Mouse (Mus musculus): ENCODE results near the gene Spsb2. TPM values are rescaled to one million over a fixed set of nuclear protein-coding genes. Genes with fewer than 3 reads are reported as not detected.

Spsb2 gene
- polyA plus RNA-seq, 1 experiment from 2014 or later, result 8.7 TPM

DNA sequence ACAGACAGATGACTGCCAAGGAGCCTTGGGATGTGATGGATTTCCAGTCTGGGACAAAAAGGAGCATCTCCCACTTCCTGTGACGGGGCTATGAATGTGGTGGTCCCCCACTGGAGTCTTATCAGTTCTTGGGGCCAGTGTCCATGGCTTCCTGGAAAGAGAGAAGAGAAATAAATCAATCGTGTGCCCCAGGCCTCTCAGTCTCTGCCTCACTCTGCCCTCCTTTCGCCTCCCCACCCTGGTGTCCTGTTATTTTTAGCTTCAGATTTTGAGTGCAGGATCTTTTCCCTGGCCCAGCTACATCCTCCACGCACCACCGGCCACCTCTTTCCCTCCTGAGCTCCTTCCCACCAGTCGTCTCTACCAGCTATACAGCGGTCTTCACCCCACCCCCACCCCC, 38.4 kb upstream of the Spsb2 start:
- Histone ChIP-seq H3K4me1 (ENCODE audit: control insufficient read depth, insufficient read depth, low read length) (peaks cover 26% of the 10 kb centered on the region), H3K36me3 (ENCODE audit: control insufficient read depth, insufficient read depth, low read length) (no peaks in the 10 kb centered on the region), H3K27me3 (ENCODE audit: control insufficient read depth, insufficient read depth, low read length) (no peaks in the 10 kb centered on the region), H3K4me2 (replicated peaks; ENCODE audit: low read depth, low read length) (peak overlapping the region; percentile 94), H3K9ac (ENCODE audit: low read depth, low read length) (peak overlapping the region; percentile 58; the same call in 1 of the 2 replicates), H3K4me3 (ENCODE audit: low read length) (peak overlapping the region; percentile 50), H3K27ac (ENCODE audit: low read depth, low read length) (no peak overlapping the region), H3K9me3 (ENCODE audit: control insufficient read depth, low read length) (no peaks in the 10 kb centered on the region)
- ATAC-seq (ENCODE audit: low FRiP score, low TSS enrichment), result no peak
- 34% methylated on average over 7 of the region's 7 CpGs for WGBS

GRCm38 (mm10) chr6:124770511-124770910, 38.0 kb upstream of the Spsb2 start:
- ATAC-seq (ENCODE audit: low FRiP score, low TSS enrichment), result no peak
- H3K4me1 ChIP-seq (ENCODE audit: control insufficient read depth, insufficient read depth, low read length), result peaks cover 26% of the 10 kb centered on the region
- H3K4me3 ChIP-seq (ENCODE audit: low read length), result no peak overlapping the region
- no peaks in the 10 kb centered on the region for H3K36me3 ChIP-seq (ENCODE audit: control insufficient read depth, insufficient read depth, low read length)
- no peak overlapping the region for H3K4me2 ChIP-seq (replicated peaks; ENCODE audit: low read depth, low read length)
- H3K27me3 ChIP-seq (ENCODE audit: control insufficient read depth, insufficient read depth, low read length), result no peaks in the 10 kb centered on the region
- no peaks in the 10 kb centered on the region for H3K9me3 ChIP-seq (ENCODE audit: control insufficient read depth, low read length)
- WGBS, result 81% methylated on average over 15 of the region's 15 CpGs
- H3K9ac ChIP-seq (ENCODE audit: low read depth, low read length), result no peak overlapping the region
- no peak overlapping the region for H3K27ac ChIP-seq (ENCODE audit: low read depth, low read length)

DNA sequence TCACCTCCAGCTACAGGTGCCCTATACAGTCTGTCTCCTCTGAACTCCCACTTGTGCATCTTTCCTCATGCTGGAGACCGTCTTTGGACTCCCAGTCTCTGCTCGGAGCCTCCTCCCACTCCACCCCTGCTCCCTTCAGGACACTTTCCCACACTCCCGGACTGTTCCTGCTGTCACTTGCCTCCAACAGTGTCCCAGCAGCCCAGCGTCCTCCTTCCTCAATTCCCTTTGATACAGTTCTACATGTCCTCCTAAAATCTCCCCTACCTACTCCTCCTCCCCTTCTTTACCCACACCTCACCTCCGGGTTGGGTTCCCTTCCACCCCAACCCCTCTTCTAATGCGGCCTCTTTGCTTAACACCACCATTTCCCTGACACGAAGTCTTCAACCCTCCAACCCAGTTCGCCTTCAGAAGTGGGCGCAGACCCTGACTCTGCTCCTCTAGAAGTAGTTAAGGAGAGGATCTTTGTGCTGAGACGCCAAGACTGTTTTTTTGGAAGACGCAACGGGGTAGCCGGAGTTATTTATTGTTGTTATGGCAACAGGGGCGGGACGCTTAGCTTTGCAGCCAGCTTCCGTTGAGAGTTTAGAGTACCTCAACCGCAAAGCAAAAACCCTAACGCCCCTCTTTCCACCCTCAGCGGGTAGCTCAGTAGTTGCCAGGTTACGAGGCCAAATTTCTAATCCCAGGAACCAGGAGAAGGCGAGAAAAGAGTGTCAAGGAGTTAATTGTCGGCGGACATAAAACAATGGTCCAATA, 29.1 kb upstream of the Spsb2 start, which contains the start of gene Lrrc23:
Gene Lrrc23 (minus strand): TSS at position 506 of the 762 bp plus-strand sequence.
- 3% methylated on average over 23 of the region's 23 CpGs for WGBS
- H3K9ac ChIP-seq (ENCODE audit: low read depth, low read length), result peak within 1 kb of the TSS; percentile 19

DNA sequence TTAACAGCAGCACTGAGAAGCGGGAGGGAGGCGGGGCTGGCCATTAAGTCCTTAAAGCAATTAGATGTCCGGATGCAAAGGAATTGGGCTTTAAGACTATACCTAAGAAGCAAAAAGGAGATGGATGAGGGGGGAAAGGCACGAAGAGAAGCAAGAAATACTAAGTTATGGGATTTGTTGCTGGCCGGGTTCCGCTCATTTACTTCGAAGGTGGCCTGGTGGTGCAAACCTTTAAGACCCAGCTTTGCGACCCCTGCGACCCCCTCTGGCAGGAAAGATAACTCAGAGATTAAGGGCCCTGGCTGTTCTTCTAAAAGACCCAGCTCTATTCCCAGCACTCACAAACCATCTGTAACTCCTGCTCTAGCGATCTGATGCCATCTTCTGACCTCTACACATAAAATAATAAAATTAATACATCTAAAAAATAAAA, 28.5 kb upstream of the Spsb2 start:
- peak overlapping the region; percentile 19 for H3K9ac ChIP-seq (ENCODE audit: low read depth, low read length)
- 5% methylated on average over 10 of the region's 10 CpGs for WGBS
- H3K36me3 ChIP-seq (ENCODE audit: control insufficient read depth, insufficient read depth, low read length), result no peaks in the 10 kb centered on the region
- H3K9me3 ChIP-seq (ENCODE audit: control insufficient read depth, low read length), result no peaks in the 10 kb centered on the region
- peak overlapping the region; percentile 44 for H3K4me3 ChIP-seq (ENCODE audit: low read length)
- no peak for ATAC-seq (ENCODE audit: low FRiP score, low TSS enrichment)
- peaks cover 6% of the 10 kb centered on the region; the same call in 1 of the 2 replicates for H3K27me3 ChIP-seq (ENCODE audit: control insufficient read depth, insufficient read depth, low read length)
- peak overlapping the region; percentile 63 for H3K4me2 ChIP-seq (replicated peaks; ENCODE audit: low read depth, low read length)
- peaks cover 8% of the 10 kb centered on the region; the same call in 1 of the 2 replicates for H3K4me1 ChIP-seq (ENCODE audit: control insufficient read depth, insufficient read depth, low read length)
- no peak overlapping the region for H3K27ac ChIP-seq (ENCODE audit: low read depth, low read length)

More for the DNA sequence above, 29.1 kb upstream of the Spsb2 start, which contains the start of gene Lrrc23:
- H3K36me3 ChIP-seq (ENCODE audit: control insufficient read depth, insufficient read depth, low read length), result no peaks in the 10 kb centered on the region
- H3K27me3 ChIP-seq (ENCODE audit: control insufficient read depth, insufficient read depth, low read length), result peaks cover 6% of the 10 kb centered on the region; the same call in 1 of the 2 replicates
- H3K9me3 ChIP-seq (ENCODE audit: control insufficient read depth, low read length), result no peaks in the 10 kb centered on the region
- peak; percentile 45; the same call in 1 of the 2 replicates for ATAC-seq (ENCODE audit: low FRiP score, low TSS enrichment)
- H3K4me3 ChIP-seq (ENCODE audit: low read length), result peak within 1 kb of the TSS; percentile 44
- peak within 1 kb of the TSS; percentile 63 for H3K4me2 ChIP-seq (replicated peaks; ENCODE audit: low read depth, low read length)
- no peak within 1 kb of the TSS for H3K27ac ChIP-seq (ENCODE audit: low read depth, low read length)
- peaks cover 8% of the 10 kb centered on the region; the same call in 1 of the 2 replicates for H3K4me1 ChIP-seq (ENCODE audit: control insufficient read depth, insufficient read depth, low read length)

DNA sequence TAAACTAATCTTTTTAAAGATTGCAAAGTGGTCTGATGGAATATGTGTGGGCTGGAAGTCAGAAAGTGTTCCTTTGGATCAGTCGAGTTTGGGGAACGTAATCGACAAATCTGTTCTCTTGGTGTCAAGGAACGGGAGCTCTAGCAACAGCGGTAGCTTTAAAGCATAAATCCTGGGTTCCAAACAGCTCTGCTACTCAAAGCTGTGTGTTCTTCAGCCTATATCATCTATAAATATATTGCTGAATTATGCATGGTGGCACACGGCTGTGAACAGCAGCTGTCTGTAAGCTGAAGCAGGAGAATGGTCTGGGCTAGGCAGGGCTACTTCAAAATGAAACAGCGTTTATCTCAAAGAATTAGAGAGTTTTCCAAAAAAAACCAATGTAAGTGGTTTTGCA, 27.5 kb upstream of the Spsb2 start:
- no peak overlapping the region for H3K9ac ChIP-seq (ENCODE audit: low read depth, low read length)
- no peak for ATAC-seq (ENCODE audit: low FRiP score, low TSS enrichment)
- H3K4me3 ChIP-seq (ENCODE audit: low read length), result no peak overlapping the region
- no peak overlapping the region for H3K27ac ChIP-seq (ENCODE audit: low read depth, low read length)
- H3K4me2 ChIP-seq (replicated peaks; ENCODE audit: low read depth, low read length), result no peak overlapping the region
- H3K9me3 ChIP-seq (ENCODE audit: control insufficient read depth, low read length), result no peaks in the 10 kb centered on the region
- H3K4me1 ChIP-seq (ENCODE audit: control insufficient read depth, insufficient read depth, low read length), result peaks cover 8% of the 10 kb centered on the region; the same call in 1 of the 2 replicates
- peaks cover 6% of the 10 kb centered on the region; the same call in 1 of the 2 replicates for H3K27me3 ChIP-seq (ENCODE audit: control insufficient read depth, insufficient read depth, low read length)
- 86% methylated on average over 7 of the region's 7 CpGs for WGBS
- H3K36me3 ChIP-seq (ENCODE audit: control insufficient read depth, insufficient read depth, low read length), result no peaks in the 10 kb centered on the region

DNA sequence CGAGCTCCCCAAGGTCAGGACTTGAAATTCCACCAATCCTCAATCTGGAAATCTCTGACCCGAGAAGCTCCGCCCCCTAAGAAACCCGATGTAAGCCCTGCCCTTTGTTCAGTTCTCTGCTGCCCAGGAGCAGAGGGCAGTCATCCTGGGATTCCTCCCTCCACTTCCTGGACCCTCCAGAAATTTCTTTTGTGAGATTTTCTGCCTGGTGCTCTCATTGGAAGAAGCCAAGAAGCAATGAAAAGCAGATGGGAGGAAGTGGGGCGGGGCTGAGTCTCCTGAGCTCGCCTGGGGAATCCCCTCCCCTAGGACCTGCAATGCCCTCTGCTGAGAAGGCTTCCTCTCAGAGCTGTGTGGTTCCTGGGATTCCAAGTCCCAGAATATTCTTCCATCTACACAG, 26.0 kb upstream of the Spsb2 start:
- H3K4me1 ChIP-seq (ENCODE audit: control insufficient read depth, insufficient read depth, low read length), result peaks cover 8% of the 10 kb centered on the region; the same call in 1 of the 2 replicates
- H3K27me3 ChIP-seq (ENCODE audit: control insufficient read depth, insufficient read depth, low read length), result peaks cover 6% of the 10 kb centered on the region; the same call in 1 of the 2 replicates
- peak overlapping the region; percentile 18; the same call in 1 of the 2 replicates for H3K4me2 ChIP-seq (replicated peaks; ENCODE audit: low read depth, low read length)
- WGBS, result 22% methylated on average over 6 of the region's 6 CpGs
- no peak overlapping the region for H3K27ac ChIP-seq (ENCODE audit: low read depth, low read length)
- no peak for ATAC-seq (ENCODE audit: low FRiP score, low TSS enrichment)
- no peak overlapping the region for H3K9ac ChIP-seq (ENCODE audit: low read depth, low read length)
- H3K9me3 ChIP-seq (ENCODE audit: control insufficient read depth, low read length), result no peaks in the 10 kb centered on the region
- no peaks in the 10 kb centered on the region for H3K36me3 ChIP-seq (ENCODE audit: control insufficient read depth, insufficient read depth, low read length)
- H3K4me3 ChIP-seq (ENCODE audit: low read length), result no peak overlapping the region

DNA sequence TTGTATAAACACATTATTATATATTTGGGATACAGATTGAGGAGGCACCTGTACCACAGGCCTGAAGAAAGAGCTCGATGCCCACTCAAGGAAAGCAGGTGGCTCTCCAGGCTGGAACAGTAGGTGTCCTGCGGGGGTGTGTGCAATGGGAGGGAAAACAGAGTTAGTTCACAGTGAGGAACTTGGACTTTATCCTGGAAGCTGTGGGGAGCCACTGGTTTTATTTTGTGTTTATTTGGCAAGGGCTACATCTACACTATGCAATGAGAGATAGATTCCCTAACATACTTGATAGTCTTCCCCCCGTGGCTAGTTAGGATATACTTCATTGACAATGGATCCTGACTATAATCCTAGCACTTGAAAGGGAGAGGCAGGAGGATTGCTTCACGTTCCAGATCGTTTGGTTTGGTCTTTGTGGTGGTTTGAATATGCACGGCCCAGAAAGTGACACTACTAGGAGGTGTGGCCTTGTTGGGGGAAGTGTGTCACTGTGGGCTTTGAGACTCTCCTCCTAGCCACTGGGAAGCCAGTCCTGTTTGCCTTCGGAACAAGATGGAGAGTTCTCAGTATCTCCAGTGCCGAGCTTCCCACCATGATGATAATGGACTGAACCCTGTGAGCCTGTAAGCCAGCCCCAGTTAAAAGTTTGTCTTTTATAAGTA, 21.6 kb upstream of the Spsb2 start:
- H3K27ac ChIP-seq (ENCODE audit: low read depth, low read length), result no peak overlapping the region
- H3K27me3 ChIP-seq (ENCODE audit: control insufficient read depth, insufficient read depth, low read length), result no peaks in the 10 kb centered on the region
- no peaks in the 10 kb centered on the region for H3K4me1 ChIP-seq (ENCODE audit: control insufficient read depth, insufficient read depth, low read length)
- H3K9me3 ChIP-seq (ENCODE audit: control insufficient read depth, low read length), result no peaks in the 10 kb centered on the region
- H3K9ac ChIP-seq (ENCODE audit: low read depth, low read length), result no peak overlapping the region
- WGBS, result 45% methylated on average over 8 of the region's 8 CpGs
- H3K36me3 ChIP-seq (ENCODE audit: control insufficient read depth, insufficient read depth, low read length), result no peaks in the 10 kb centered on the region
- peak; percentile 50; the same call in 1 of the 2 replicates for ATAC-seq (ENCODE audit: low FRiP score, low TSS enrichment)
- H3K4me2 ChIP-seq (replicated peaks; ENCODE audit: low read depth, low read length), result no peak overlapping the region
- H3K4me3 ChIP-seq (ENCODE audit: low read length), result no peak overlapping the region

GRCm38 (mm10) chr6:124787722-124788121, 20.7 kb upstream of the Spsb2 start:
- no peak overlapping the region for H3K27ac ChIP-seq (ENCODE audit: low read depth, low read length)
- H3K9ac ChIP-seq (ENCODE audit: low read depth, low read length), result no peak overlapping the region
- H3K36me3 ChIP-seq (ENCODE audit: control insufficient read depth, insufficient read depth, low read length), result no peaks in the 10 kb centered on the region
- H3K27me3 ChIP-seq (ENCODE audit: control insufficient read depth, insufficient read depth, low read length), result no peaks in the 10 kb centered on the region
- H3K4me2 ChIP-seq (replicated peaks; ENCODE audit: low read depth, low read length), result no peak overlapping the region
- 80% methylated on average over 10 of the region's 10 CpGs for WGBS
- H3K4me3 ChIP-seq (ENCODE audit: low read length), result no peak overlapping the region
- no peak for ATAC-seq (ENCODE audit: low FRiP score, low TSS enrichment)
- H3K4me1 ChIP-seq (ENCODE audit: control insufficient read depth, insufficient read depth, low read length), result no peaks in the 10 kb centered on the region
- H3K9me3 ChIP-seq (ENCODE audit: control insufficient read depth, low read length), result no peaks in the 10 kb centered on the region

DNA sequence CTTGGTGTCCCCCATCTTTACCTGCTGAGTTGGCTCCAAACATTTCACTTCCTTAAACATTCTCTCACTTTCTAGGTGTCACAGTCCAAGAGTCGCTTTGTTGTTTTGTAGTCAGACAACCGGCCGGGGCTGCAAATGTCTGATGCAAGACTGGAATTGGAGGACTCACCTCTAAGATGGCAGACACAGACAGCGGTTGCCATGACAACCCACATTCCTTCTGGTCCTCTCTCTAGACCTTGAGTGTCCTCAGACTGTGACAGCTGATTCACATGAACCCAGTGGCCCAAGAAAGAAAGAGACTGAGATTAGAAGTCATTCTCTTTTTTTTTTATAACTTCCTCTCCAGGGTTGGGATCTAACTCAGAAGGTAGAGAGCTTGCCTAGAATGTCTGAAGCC, 18.9 kb upstream of the Spsb2 start:
- H3K27ac ChIP-seq (ENCODE audit: low read depth, low read length), result no peak overlapping the region
- H3K4me1 ChIP-seq (ENCODE audit: control insufficient read depth, insufficient read depth, low read length), result no peaks in the 10 kb centered on the region
- ATAC-seq (ENCODE audit: low FRiP score, low TSS enrichment), result no peak; the same call in 1 of the 2 replicates
- no peaks in the 10 kb centered on the region for H3K27me3 ChIP-seq (ENCODE audit: control insufficient read depth, insufficient read depth, low read length)
- H3K36me3 ChIP-seq (ENCODE audit: control insufficient read depth, insufficient read depth, low read length), result no peaks in the 10 kb centered on the region
- 87% methylated on average over 4 of the region's 4 CpGs for WGBS
- H3K9me3 ChIP-seq (ENCODE audit: control insufficient read depth, low read length), result no peaks in the 10 kb centered on the region
- no peak overlapping the region for H3K4me2 ChIP-seq (replicated peaks; ENCODE audit: low read depth, low read length)
- no peak overlapping the region for H3K9ac ChIP-seq (ENCODE audit: low read depth, low read length)
- no peak overlapping the region for H3K4me3 ChIP-seq (ENCODE audit: low read length)
